Mouse (Mus musculus) neural tube, embryonic 11.5 days (tissue): ENCODE measurements around the gene Gm20388. TPM values are rescaled to one million over a fixed set of nuclear protein-coding genes. Genes with fewer than 3 reads are reported as not detected.

Source experiments
- ATAC-seq: fragments of 200-750 bp; cut with Nextera tagmentation; 2 replicates; pipeline ENCODE4 v1.8.0; 2017; ENCODE audit warnings: moderate number of reproducible peaks, mild to moderate bottlenecking, moderate TSS enrichment, moderate library complexity; ENCODE audit not compliant: insufficient read depth, low FRiP score, low TSS enrichment
- DNase-seq: peaks from one replicate; pipeline ENCODE4 v3.0.0-alpha.2; 2015; ENCODE audit warnings: low spot score
- H3K27ac ChIP-seq: fragments of 300-500 bp; sonication (generic); 2 replicates; pipeline ENCODE4 v1.5.1; 2014; ENCODE audit warnings: low read depth, mild to moderate bottlenecking, low read length
- H3K27me3 ChIP-seq: fragments of 300-500 bp; sonication (generic); 2 replicates; pipeline ENCODE4 v1.6.1; 2014; ENCODE audit warnings: mild to moderate bottlenecking, low read length, mixed read lengths; ENCODE audit not compliant: control insufficient read depth, insufficient read depth
- H3K36me3 ChIP-seq: fragments of 300-500 bp; sonication (generic); 2 replicates; pipeline ENCODE4 v1.6.1; 2014; ENCODE audit warnings: mild to moderate bottlenecking, low read length, moderate library complexity, mixed read lengths; ENCODE audit not compliant: control insufficient read depth, insufficient read depth
- H3K4me1 ChIP-seq: fragments of 300-500 bp; sonication (generic); 2 replicates; pipeline ENCODE4 v1.6.1; 2014; ENCODE audit warnings: low read length, mixed read lengths; ENCODE audit not compliant: control insufficient read depth, insufficient read depth
- H3K4me2 ChIP-seq: fragments of 300-500 bp; sonication (generic); 2 replicates; pipeline ENCODE4 v1.6.1; 2014; ENCODE audit warnings: low read depth, mild to moderate bottlenecking, moderate library complexity
- H3K4me3 ChIP-seq: fragments of 300-500 bp; sonication (generic); 2 replicates; pipeline ENCODE4 v1.5.1; 2014; ENCODE audit warnings: low read depth, low read length
- H3K9ac ChIP-seq: fragments of 300-500 bp; sonication (generic); 2 replicates; pipeline ENCODE4 v1.6.1; 2014; ENCODE audit warnings: mild to moderate bottlenecking, low read length
- H3K9me3 ChIP-seq: fragments of 300-500 bp; sonication (generic); 2 replicates; pipeline ENCODE4 v1.6.1; 2016; ENCODE audit warnings: low read length; ENCODE audit not compliant: control insufficient read depth
- WGBS: fragments of 180-500 bp; shearing (Covaris S2); extraction: QIAGEN DNeasy Blood & Tissue Kit; methylation state at CpG from one replicate; pipeline ENCODE4 v1.1.7; 2014; 5-methylcytosine and 5-hydroxymethylcytosine counted together
- polyA plus RNA-seq: library from polyadenylated mRNA; unstranded; fragments of >200 nt; fragmentation: Nextera tagmentation; extraction: Ambion mirVana; gene quantifications from 2 replicates; pipeline ENCODE4 v1.2.1, GENCODE M21; 2014

Gm20388 gene
- polyA plus RNA-seq, 1 experiment from 2014 or later, result not detected

- no peak overlapping the region for H3K4me2 ChIP-seq
- H3K4me3 ChIP-seq, result no peak overlapping the region
- ATAC-seq, result no peak
- DNase-seq, result peak; percentile 31
- H3K36me3 ChIP-seq, result no peaks in the 10 kb centered on the region
- H3K9me3 ChIP-seq, result no peaks in the 10 kb centered on the region
- H3K27me3 ChIP-seq, result no peaks in the 10 kb centered on the region
- H3K27ac ChIP-seq, result no peak overlapping the region
- WGBS, result 30% methylated on average over 13 of the region's 13 CpGs
- peak overlapping the region; percentile 18 for H3K9ac ChIP-seq
- H3K4me1 ChIP-seq, result peaks cover 10% of the 10 kb centered on the region
Measured at GRCm38 (mm10) chr8:123715916-123716592, 3805.4 kb downstream of the Gm20388 start.

- peaks cover 10% of the 10 kb centered on the region for H3K4me1 ChIP-seq
- DNase-seq, result no peak
- H3K4me3 ChIP-seq, result no peak overlapping the region
- 67% methylated on average over 2 of the region's 2 CpGs for WGBS
- H3K4me2 ChIP-seq, result no peak overlapping the region
- no peaks in the 10 kb centered on the region for H3K9me3 ChIP-seq
- no peaks in the 10 kb centered on the region for H3K27me3 ChIP-seq
- no peak overlapping the region for H3K9ac ChIP-seq
- no peak for ATAC-seq
- no peaks in the 10 kb centered on the region for H3K36me3 ChIP-seq
- H3K27ac ChIP-seq, result no peak overlapping the region
Measured at GRCm38 (mm10) chr8:123717104-123717503, 3806.5 kb downstream of the Gm20388 start.

DNA sequence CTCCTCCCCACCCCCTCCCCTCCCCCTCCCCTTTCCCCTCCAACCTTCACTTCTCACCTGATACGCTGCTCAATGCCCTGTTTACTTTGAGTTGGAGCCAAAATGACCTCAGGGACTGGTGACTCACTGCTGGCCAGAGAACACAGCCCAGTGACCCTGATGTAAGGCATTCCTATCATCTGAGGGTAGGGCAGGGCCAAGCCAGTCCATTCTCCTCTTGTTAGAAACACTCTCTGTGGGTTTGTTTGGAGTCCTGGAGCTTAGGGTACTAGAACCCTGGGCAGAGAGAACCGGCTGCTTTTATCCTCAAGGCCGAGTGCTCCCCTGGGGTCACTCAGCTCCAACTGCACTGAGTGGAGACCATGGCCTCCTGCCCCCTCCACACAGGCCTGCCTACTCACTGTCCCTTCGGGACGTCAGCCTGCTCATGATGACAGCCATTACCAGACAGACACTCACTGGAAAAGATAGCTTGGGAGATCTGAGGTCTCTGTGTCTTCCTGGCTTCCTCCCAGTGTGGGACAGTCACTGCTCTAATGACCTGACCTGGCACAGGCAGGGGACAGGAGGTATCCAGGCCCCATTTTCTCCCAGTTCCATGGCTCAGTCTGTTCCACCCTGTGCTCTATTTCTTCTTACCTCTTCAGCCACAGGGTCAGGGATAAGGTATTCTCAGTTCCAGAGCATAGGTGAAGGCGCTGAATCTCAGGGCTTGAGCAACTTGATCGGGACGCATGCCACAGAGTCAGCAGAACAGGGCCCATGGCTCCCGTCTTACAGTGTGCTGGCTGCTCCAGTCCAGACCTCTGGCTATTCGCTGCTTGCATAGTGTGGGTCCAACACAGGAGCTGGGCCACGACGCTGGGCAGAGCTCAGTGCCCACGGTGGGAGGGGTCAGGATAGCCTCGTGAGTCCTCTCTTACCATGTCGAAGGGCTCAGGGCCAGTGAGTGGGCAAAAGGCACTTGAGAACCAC, 3807.2 kb downstream of the Gm20388 start:
- DNase-seq (no peak), ATAC-seq (no peak)
- H3K27me3 ChIP-seq, result no peaks in the 10 kb centered on the region
- H3K9me3 ChIP-seq, result no peaks in the 10 kb centered on the region
- 0 out of 2 replicates have a peak overlapping the region, but pooled peaks have one; percentile 17 for H3K27ac ChIP-seq
- H3K4me1 ChIP-seq, result peaks cover 10% of the 10 kb centered on the region
- H3K4me2 ChIP-seq, result no peak overlapping the region
- no peak overlapping the region for H3K4me3 ChIP-seq
- no peaks in the 10 kb centered on the region for H3K36me3 ChIP-seq
- H3K9ac ChIP-seq, result no peak overlapping the region
- WGBS, result 79% methylated on average over 15 of the region's 15 CpGs

GRCm38 (mm10) chr8:123718752-123719151, 3808.1 kb downstream of the Gm20388 start:
- no peak overlapping the region for H3K27ac ChIP-seq
- no peak overlapping the region for H3K9ac ChIP-seq
- no peaks in the 10 kb centered on the region for H3K36me3 ChIP-seq
- no peaks in the 10 kb centered on the region for H3K9me3 ChIP-seq
- 79% methylated on average over 2 of the region's 2 CpGs for WGBS
- no peak overlapping the region for H3K4me2 ChIP-seq
- ATAC-seq, result no peak
- no peaks in the 10 kb centered on the region for H3K27me3 ChIP-seq
- H3K4me1 ChIP-seq, result peaks cover 10% of the 10 kb centered on the region
- DNase-seq, result no peak
- no peak overlapping the region for H3K4me3 ChIP-seq

DNA sequence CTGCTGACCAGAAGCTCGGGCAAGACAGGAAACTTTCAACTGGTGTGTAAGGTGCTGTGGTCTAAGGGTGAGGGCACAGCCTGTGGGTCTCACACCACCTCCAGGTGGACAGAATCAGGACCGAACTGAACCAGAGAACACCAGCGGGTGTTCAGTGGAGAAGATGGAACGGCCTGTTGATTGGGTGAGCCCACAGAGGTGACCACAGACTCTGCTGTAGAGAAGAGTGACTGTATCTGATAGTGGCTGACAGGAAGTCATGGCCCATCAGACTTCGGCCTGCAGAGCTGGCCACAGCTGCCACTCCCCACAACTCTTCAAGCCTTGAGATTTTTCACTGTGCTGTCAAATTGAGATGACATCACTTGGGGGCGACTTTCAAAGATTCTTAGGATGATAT, 3808.6 kb downstream of the Gm20388 start:
- Histone ChIP-seq H3K27me3 (no peaks in the 10 kb centered on the region), H3K4me3 (no peak overlapping the region), H3K9ac (no peak overlapping the region), H3K36me3 (no peaks in the 10 kb centered on the region), H3K27ac (no peak overlapping the region), H3K9me3 (no peaks in the 10 kb centered on the region), H3K4me1 (peaks cover 10% of the 10 kb centered on the region), H3K4me2 (no peak overlapping the region)
- ATAC-seq, result no peak
- 80% methylated on average over 6 of the region's 6 CpGs for WGBS
- no peak for DNase-seq

DNA sequence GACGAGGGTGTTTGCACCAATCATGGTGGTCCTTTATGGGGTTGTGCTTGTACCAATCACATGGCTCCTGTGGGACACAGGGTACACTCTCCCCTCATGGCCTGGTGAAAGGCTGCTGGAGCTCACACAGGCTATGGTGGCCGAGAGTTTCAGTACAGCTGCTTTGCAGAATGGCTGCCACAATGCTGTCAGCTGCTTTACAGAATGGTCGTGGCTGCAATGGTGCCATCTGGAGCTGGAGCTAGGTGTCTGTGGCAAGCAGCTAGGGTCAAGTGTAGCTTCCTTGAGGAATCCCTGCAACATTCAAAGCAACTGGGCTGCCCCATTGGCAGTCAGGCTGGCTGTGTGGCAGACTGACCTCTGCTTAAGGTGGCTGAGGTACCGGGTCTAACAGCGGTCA, 3809.2 kb downstream of the Gm20388 start:
- peaks cover 10% of the 10 kb centered on the region for H3K4me1 ChIP-seq
- WGBS, result 63% methylated on average over 5 of the region's 5 CpGs
- H3K36me3 ChIP-seq, result no peaks in the 10 kb centered on the region
- H3K4me3 ChIP-seq, result no peak overlapping the region
- DNase-seq, result no peak
- H3K27ac ChIP-seq, result no peak overlapping the region
- no peaks in the 10 kb centered on the region for H3K9me3 ChIP-seq
- H3K4me2 ChIP-seq, result no peak overlapping the region
- no peaks in the 10 kb centered on the region for H3K27me3 ChIP-seq
- no peak overlapping the region for H3K9ac ChIP-seq
- no peak for ATAC-seq

- H3K9me3 ChIP-seq, result no peaks in the 10 kb centered on the region
- no peak overlapping the region for H3K9ac ChIP-seq
- peaks cover 10% of the 10 kb centered on the region for H3K4me1 ChIP-seq
- ATAC-seq, result no peak
- no peak overlapping the region for H3K4me2 ChIP-seq
- DNase-seq, result no peak
- WGBS, result 20% methylated on average over 12 of the region's 12 CpGs
- no peak overlapping the region for H3K4me3 ChIP-seq
- H3K36me3 ChIP-seq, result no peaks in the 10 kb centered on the region
- H3K27me3 ChIP-seq, result no peaks in the 10 kb centered on the region
- no peak overlapping the region for H3K27ac ChIP-seq
Measured at GRCm38 (mm10) chr8:123720471-123721001, 3809.9 kb downstream of the Gm20388 start.

DNA sequence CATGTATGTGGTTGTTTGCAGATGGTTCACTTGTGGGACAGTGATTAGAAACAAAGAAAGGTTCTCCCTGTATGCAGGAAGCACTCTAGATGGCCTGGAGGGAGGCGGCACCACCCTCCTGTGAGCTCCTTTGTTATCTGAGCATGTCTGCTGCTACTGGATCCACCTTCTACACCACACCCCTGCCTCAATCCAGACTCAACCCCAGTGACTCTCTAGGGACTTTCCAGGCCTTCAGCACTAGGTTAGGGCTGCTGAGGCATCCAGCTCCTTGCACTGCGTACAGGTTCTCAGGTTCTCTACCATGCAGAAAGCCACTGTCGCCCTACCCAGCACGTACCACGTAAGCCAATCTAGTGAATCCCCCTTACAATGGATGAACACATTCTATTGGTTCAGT, 3811.6 kb downstream of the Gm20388 start:
- Histone ChIP-seq H3K9me3 (no peaks in the 10 kb centered on the region), H3K4me1 (peaks cover 5% of the 10 kb centered on the region; the same call in 1 of the 2 replicates), H3K27me3 (no peaks in the 10 kb centered on the region), H3K36me3 (no peaks in the 10 kb centered on the region), H3K27ac (no peak overlapping the region), H3K4me3 (no peak overlapping the region), H3K9ac (no peak overlapping the region), H3K4me2 (no peak overlapping the region)
- ATAC-seq (no peak), DNase-seq (no peak)
- WGBS, result 83% methylated on average over 5 of the region's 5 CpGs
